Mouse (Mus musculus) 416B (cell line): Measurements from ENCODE around the gene Dnttip2.
"Not testable (repeated sequence)": the region's sequence is repeated elsewhere in the genome, so short reads cannot be mapped to it uniquely, and the experiment has no call there.

Experiments used
- DNase-seq: peaks from one replicate; pipeline ENCODE4 v3.0.0; 2011; ENCODE audit warnings: low read depth

The Dnttip2 gene

DNA sequence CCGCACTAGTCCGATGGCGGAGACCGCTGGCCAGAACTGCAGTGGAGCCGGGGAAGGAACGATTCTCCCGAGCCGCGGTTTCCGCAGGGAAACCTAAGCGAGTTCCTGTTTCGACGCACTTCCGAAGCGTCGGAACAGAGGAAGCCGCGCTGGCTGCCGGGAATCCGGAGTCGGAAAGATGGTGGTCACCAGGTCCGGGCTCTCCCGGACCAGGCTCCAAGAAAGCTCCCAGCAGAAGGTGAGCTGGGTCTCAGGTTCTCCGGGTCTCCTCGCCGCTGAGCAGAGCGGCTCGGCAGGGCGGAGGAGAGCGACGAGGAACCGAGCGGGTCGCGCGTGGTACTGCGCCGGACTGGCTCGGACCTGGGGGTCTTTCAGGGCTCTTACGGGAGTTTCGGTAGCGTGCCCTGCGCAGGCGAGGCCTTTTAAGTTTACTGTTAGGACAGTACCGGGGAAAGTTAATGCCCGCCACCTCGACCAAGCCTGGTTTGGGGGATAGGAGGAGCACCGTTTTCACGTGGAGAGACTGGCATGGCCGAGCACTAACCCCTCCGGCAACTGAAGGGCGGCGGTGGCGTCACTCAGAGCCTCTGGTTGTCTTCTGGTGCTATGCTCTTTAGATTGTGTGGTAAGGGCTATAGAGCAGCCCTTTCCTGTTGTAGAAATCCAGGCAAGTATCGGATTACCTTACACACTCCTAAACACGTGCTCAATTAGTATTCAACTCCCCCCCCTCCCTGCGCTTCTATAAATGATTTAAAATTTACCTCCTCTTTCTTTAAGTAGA is at the start of gene Dnttip2:
Dnttip2 (plus strand) TSS at position 148 of the 784 bp plus-strand sequence.
- DNase-seq: peak; percentile 98

DNA sequence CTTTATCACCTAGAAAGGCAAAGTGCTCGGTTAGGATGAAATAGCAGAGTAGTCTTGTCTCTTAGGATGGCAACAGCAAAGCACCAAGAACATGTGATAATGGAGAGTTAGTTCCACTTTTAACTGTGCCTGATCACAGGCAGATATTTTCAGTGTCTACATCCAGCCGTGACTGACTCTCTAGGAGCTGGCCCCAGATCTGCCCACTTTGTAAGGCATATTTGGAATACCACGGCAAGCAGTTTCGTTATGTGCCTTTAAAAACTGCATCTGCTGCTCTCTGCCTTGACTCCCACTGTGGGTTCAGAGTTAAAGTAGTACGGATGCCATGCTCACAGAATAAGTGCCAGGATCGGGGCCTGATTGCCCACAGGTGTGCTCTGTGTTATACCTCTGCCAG is 47.2 kb upstream of the Dnttip2 start:
- DNase-seq: not testable (repeated sequence)

GRCm38 (mm10) chr3:122235772-122236171 is 38.4 kb upstream of the Dnttip2 start:
- DNase-seq: no peak

- no peak for DNase-seq
Observed at GRCm38 (mm10) chr3:122242876-122243275, 31.3 kb upstream of the Dnttip2 start.

GRCm38 (mm10) chr3:122243416-122244167 is 30.6 kb upstream of the Dnttip2 start:
- DNase-seq: peak; percentile 56

DNA sequence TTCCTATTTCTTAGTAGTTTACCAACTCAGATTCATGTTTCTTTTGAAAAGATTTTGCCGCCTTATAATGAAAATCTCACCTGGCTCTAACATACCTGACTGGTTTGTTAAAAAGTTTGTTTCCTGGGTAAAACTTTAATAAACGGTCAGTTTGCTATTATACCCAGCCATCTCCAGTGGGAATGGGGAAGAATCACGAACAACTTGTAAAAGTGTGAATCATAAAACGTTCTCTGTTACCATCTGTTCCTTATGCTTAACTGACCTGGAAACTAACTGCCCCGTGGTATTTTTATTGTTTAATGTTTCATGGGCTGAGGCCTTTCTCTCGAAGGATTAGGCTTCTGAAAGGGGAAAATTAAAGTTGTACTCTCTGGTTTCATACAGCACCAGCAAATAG is 29.4 kb upstream of the Dnttip2 start:
- DNase-seq: no peak

DNA sequence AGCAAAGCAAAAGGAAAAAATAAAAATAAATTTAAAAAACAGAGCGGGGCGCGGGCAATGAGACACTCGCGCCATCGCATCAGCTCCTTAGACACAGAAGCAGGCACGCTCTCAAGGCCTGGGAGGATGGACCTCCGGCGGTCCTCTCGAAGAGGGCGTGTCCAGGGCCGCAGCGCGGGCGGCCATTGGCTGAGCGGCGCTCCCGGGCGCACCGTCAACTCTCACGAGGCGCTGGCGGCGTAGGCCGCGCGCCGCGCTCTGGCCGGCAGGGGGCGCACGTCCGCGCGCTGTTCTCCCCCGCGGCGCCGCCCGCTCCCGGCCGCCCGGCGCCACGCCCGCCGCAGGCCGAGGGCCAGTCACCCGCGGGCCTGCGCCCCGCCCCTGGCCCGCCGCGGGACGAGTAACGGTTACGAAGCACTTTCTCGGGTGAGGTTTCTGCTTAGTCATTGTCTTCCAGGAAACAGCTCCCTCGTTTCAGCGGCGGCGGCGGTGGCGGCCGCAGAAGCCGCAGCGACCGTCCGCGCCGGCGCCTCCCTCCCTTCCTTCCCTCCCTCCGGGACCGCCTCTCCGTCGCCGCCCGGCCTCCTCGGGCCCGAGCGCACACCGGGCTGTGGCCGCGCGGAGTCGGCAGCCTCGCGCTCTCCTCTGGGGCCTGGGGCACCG is 28.8 kb upstream of the Dnttip2 start, which contains the start of gene Gclm:
Gclm (plus strand) TSS at position 343 of the 663 bp plus-strand sequence.
- DNase-seq: peak; percentile 94

DNA sequence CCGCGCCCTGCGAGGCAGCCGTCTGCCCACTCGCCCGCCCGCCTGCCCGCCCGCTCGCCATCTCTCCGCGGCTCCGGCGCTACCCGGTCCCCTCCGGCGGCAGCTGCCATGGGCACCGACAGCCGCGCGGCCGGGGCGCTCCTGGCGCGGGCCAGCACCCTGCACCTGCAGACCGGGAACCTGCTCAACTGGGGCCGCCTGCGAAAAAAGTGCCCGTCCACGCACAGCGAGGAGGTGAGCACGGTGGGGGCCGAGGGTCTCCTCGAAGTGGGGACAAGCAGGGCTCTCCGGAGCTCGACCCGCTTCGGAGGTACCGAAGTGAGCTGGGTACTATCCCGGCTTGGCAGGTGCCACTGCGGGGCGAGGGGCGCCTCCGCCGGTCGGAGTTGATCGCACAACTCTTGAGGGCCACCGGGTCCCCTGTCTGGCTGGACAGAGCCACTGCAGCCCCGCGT is 28.3 kb upstream of the Dnttip2 start:
- peak; percentile 66 for DNase-seq

DNA sequence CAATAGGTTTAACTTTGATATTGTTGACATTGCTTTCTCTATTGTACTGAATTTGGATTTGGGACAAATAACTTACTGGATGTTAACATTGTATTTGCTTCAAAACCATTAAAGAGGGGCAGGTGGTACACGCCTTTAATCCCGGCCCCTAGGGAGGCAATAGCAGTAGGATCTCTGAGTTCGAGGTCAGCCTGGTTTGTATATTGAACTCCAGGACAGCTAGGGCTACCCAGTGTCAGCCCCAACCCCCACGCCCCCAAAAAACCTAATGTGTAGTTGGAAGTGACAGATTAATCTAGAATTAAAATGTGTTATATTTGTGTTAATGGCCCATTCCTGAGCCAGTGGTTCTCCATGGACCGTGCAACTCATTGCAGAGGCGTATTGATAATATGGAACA is 27.8 kb upstream of the Dnttip2 start:
- no peak for DNase-seq

- DNase-seq: peak; percentile 61
Observed at GRCm38 (mm10) chr3:122246986-122247767, 27.0 kb upstream of the Dnttip2 start.

- DNase-seq: peak; percentile 53
Observed at GRCm38 (mm10) chr3:122247768-122248100, 26.5 kb upstream of the Dnttip2 start.

GRCm38 (mm10) chr3:122252466-122253253 is 21.5 kb upstream of the Dnttip2 start:
- DNase-seq: no peak

DNA sequence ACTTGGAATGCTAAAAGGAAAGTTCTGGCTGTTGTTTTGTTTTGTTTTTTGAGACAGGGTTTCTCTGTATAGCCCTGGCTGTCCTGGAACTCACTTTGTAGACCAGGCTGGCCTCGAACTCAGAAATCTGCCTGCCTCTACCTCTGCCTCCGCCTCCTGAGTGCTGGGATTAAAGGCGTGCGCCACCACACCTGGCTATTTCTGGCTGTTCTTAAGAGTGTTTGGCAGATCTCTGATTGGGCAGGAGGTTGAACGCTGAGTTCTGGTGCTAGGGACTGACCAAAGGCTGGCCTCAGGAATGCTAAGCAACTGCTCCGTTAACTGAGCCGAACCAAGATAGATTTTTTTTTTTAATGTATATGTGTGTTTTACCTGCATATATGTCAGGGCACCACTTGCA is 20.1 kb upstream of the Dnttip2 start:
- DNase-seq: not testable (repeated sequence)

DNA sequence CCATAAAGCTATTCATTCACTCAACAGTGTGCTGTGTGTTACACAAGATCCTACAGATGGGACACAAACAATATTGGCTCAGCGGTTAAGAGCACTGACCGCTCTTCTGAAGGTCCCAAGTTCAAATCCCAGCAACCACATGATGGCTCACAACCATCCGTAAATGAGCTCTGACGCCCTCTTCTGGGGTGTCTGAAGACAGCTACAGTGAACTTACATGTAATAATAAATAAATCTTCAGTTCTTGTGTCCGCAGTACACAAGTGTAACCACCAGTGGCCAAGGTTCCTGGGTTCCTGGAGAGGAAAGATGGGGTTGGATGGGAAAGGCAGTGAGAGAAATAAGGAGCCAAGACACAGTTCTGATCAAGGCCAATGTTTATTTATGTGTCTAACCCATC is 4.2 kb upstream of the Dnttip2 start:
- peak; percentile 62 for DNase-seq

DNA sequence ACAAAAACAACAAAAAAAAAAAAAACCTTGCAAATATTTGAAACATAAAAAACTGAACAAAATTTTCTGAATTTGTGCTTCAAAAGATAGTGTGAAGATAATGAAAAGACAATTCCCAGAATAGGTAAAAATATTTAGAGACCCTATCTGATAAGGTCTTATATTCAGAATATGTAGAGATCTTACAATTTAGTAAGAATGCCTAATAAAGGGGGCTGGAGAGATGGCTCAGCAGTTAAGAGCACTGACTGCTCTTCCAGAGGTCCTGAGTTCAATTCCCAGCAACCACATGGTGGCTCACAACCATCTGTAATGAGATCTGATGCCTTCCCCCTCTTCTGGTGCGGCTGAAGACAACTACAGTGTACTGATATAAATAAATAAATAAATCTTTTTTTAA is 1.6 kb upstream of the Dnttip2 start:
- not testable (repeated sequence) for DNase-seq

DNA sequence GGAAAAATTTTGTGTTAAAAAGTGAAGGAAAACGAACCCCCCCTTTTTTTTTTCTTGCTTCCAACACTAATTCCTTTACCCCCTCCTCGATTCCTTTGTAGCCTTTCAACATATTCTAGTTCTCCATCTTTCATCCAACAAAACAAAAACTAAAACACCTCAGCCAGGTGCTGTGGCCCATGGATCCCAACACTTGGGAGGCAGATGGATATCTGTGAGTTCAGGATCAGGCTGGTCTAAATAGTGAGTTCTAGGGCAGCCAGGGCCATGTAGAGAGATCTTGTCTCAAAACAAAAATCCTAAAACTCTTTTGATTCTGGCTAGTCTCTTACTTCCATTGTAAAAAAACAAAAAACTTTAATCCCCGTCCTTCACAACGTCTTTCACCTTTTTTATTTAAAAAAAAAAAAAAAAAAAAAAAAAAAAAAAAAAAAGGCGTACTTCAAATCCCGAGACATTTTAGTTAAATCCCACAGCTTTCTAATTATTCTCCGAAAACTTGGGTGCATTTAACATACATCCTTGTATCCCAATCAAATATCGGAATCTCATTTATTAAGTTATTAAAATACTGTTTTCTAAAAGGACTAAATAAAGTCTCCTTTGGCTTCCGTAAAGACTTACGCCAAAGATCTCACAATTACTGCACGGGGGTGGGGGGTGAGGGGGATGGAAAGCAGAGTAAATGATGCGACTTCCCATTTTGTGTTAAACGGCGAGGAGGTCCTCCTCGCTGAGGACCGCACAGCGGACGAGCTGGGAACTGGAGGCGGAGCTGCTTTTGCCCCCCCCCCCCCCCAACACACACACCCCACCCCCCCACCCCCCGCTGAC is 564 bp upstream of the Dnttip2 start:
- no peak for DNase-seq

DNA sequence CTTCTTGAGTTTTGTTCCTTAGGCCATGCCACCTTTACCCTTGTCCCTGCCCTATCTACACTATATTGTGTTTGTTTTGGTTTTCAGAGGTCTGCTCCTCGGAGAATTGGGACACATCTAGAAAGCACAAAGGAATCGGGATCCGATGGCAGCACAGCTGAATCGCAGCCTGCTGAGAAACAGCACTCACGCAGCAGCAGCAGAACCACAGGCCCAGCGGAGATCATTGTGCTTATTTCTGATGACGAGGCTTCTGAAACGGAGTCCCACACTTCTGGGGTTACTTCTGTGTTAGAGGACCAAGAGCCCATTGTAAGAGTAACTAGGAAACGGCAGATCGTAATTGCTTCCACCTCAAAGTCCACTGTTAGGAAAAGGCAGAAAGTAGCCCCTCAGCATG is 923 bp downstream of the Dnttip2 start:
- DNase-seq: no peak

- DNase-seq: no peak
Observed at GRCm38 (mm10) chr3:122287195-122287594, 13.0 kb downstream of the Dnttip2 start.

GRCm38 (mm10) chr3:122288613-122289195 is 14.5 kb downstream of the Dnttip2 start:
- DNase-seq: no peak

DNA sequence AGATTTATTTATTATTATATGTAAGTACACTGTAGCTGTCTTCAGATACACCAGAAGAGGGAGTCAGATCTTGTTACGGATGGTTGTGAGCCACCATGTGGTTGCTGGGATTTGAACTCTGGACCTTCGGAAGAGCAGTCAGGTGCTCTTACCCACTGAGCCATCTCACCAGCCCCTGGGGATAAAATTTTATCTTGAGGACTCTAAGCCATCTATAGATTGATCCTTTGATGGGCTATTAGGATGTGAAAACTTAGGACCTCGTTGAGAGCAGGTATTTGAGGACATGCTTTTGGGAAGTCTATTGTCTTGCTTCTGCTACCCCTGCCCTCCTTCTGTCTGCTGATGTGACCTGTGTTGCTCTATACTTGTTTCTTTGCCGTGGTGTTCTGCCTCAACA is 15.2 kb downstream of the Dnttip2 start:
- DNase-seq: not testable (repeated sequence)
